ENCODE assay signal across 10 mouse cellular contexts in genomic region chr9:40628130-40629069, GRCm38 (mm10). TPM values are rescaled to one million over a fixed set of nuclear protein-coding genes. Genes with fewer than 3 reads are reported as not detected.
DNase-seq lines count a peak whose midpoint lies in the region; ATAC-seq and TF ChIP-seq lines count a peak whose summit lies in the region.
"Had no signal": no experiment of that assay in that cellular context is flagged by ENCODE, and none has a peak within 500 bp of the region (broad histone marks: within the 10 kb centered on the region; RNA-seq: fewer than 3 reads in every experiment).

No protein-coding gene starts in this region.

- H3K9me3 ChIP-seq in hindbrain, embryonic 10.5 days: no peaks in the 10 kb centered on the region
- H3K9me3 ChIP-seq in hindbrain, embryonic 16.5 days (ENCODE audit: control insufficient read depth, low read length): no peaks in the 10 kb centered on the region
- no peaks in the 10 kb centered on the region for H3K9me3 ChIP-seq in E14TG2a.4 (ENCODE audit: low read length)

- H3K4me2 ChIP-seq in hindbrain, embryonic 16.5 days (ENCODE audit: low read length): no peak overlapping the region

- TF ChIP-seq CTCF in E14TG2a.4 (conservative IDR thresholded peaks at IDR 0.05; ENCODE audit: low read length): peak; percentile 43

- H3K9ac ChIP-seq in hindbrain, embryonic 16.5 days (ENCODE audit: low read depth, low read length): no peak overlapping the region; the same call in 1 of the 2 replicates

- 0 out of 2 replicates have a peak overlapping the region, but pooled peaks have one; percentile 23 for H3K27ac ChIP-seq in hindbrain, embryonic 10.5 days
- no peak overlapping the region for H3K27ac ChIP-seq in hindbrain, embryonic 16.5 days (ENCODE audit: low read depth, low read length)

- no peak overlapping the region for H3K4me3 ChIP-seq in hindbrain, embryonic 10.5 days
- no peak overlapping the region for H3K4me3 ChIP-seq in hindbrain, embryonic 16.5 days (ENCODE audit: low read length)
- H3K4me3 ChIP-seq in E14TG2a.4 (replicated peaks; ENCODE audit: low read length): no peak overlapping the region

- WGBS in hindbrain, embryonic 10.5 days: 63% methylated on average over 20 of the region's 20 CpGs
- WGBS in hindbrain, embryonic 16.5 days: 71% methylated on average over 20 of the region's 20 CpGs
- WGBS in large intestine, adult 2 months: 63% methylated on average over 20 of the region's 20 CpGs

- no peak for ATAC-seq in hindbrain, embryonic 16.5 days

- peak; percentile 79 for DNase-seq in hindbrain, embryonic 10.5 days (ENCODE audit: low spot score)
- DNase-seq in cerebellum, adult 11-12 months: peak; percentile 77
- peak; percentile 34 for DNase-seq in gastrocnemius, postnatal 10 days
- peak; percentile 25 for DNase-seq in large intestine, adult 2 months (ENCODE audit: low read depth, low spot score)
- peak; percentile 31 for DNase-seq in lung, postnatal 36 days
- DNase-seq in yolk sac, embryonic 10.5 days (ENCODE audit: low spot score): peak; percentile 82

- no peaks in the 10 kb centered on the region for H3K36me3 ChIP-seq in hindbrain, embryonic 10.5 days
- H3K36me3 ChIP-seq in hindbrain, embryonic 16.5 days (ENCODE audit: control insufficient read depth, insufficient read depth, low read length): no peaks in the 10 kb centered on the region
- H3K36me3 ChIP-seq in E14TG2a.4 (ENCODE audit: insufficient read depth, low read length): no peaks in the 10 kb centered on the region

- H3K27me3 ChIP-seq in hindbrain, embryonic 10.5 days (ENCODE audit: insufficient read depth, poor library complexity, severe bottlenecking): peaks cover 8% of the 10 kb centered on the region; the same call in 1 of the 2 replicates
- no peaks in the 10 kb centered on the region for H3K27me3 ChIP-seq in hindbrain, embryonic 16.5 days (replicated peaks; ENCODE audit: control insufficient read depth, insufficient read depth, low read length)
- peaks cover 11% of the 10 kb centered on the region for H3K27me3 ChIP-seq in E14TG2a.4 (ENCODE audit: insufficient read depth, low read length)

- H3K4me1 ChIP-seq in hindbrain, embryonic 10.5 days (replicated peaks): peaks cover 41% of the 10 kb centered on the region
- peaks cover 4% of the 10 kb centered on the region for H3K4me1 ChIP-seq in hindbrain, embryonic 16.5 days (ENCODE audit: control insufficient read depth, insufficient read depth, low read depth, low read length)
- peaks cover 21% of the 10 kb centered on the region for H3K4me1 ChIP-seq in E14TG2a.4 (replicated peaks; ENCODE audit: low read depth, low read length)

RNA-seq across cellular contexts. Expression of gene Gm21915, which starts 42.0 kb away (rescaled TPM):
- not detected in 2 replicates for polyA plus RNA-seq in hindbrain, embryonic 10.5 days (2016; fragmentation: Nextera tagmentation; extraction: Ambion mirVana)
- not detected in 2 replicates for polyA plus RNA-seq in hindbrain, embryonic 16.5 days (2015; fragmentation: Nextera tagmentation; extraction: Ambion mirVana)
- total RNA-seq in gastrocnemius, postnatal 10 days (2021): not detected
- polyA plus RNA-seq in large intestine, adult 2 months (2012; rRNA removed): not detected in 2 replicates
- polyA plus RNA-seq: heart, embryonic 16.5 days; spleen, adult 2 months had no signal

RNA-seq across cellular contexts. Expression of gene Clmp, which starts 57.4 kb away (rescaled TPM):
- 33.7 and 37.0 TPM in 2 replicates for polyA plus RNA-seq in hindbrain, embryonic 10.5 days (2016; fragmentation: Nextera tagmentation; extraction: Ambion mirVana)
- polyA plus RNA-seq in hindbrain, embryonic 16.5 days (2015; fragmentation: Nextera tagmentation; extraction: Ambion mirVana): 49.1 and 54.2 TPM in 2 replicates
- 10 to 100 TPM; 11.3 to 16.1 TPM for total RNA-seq in gastrocnemius, postnatal 10 days (2021)
- polyA plus RNA-seq in large intestine, adult 2 months (2012; rRNA removed): 10.6 and 20.8 TPM in 2 replicates

Comparison
In these comparisons a context has a peak if more than half of its experiments do, and no peak if none do; other contexts are left out.
1. DNase-seq: peak in every context shown above with its lines; median percentile 82 in yolk sac, embryonic 10.5 days; 79 in hindbrain, embryonic 10.5 days; 77 in cerebellum, adult 11-12 months; 34 in gastrocnemius, postnatal 10 days; 31 in lung, postnatal 36 days; 25 in large intestine, adult 2 months.